20 mouse cellular contexts compared by ENCODE assay signal in the genomic region with DNA sequence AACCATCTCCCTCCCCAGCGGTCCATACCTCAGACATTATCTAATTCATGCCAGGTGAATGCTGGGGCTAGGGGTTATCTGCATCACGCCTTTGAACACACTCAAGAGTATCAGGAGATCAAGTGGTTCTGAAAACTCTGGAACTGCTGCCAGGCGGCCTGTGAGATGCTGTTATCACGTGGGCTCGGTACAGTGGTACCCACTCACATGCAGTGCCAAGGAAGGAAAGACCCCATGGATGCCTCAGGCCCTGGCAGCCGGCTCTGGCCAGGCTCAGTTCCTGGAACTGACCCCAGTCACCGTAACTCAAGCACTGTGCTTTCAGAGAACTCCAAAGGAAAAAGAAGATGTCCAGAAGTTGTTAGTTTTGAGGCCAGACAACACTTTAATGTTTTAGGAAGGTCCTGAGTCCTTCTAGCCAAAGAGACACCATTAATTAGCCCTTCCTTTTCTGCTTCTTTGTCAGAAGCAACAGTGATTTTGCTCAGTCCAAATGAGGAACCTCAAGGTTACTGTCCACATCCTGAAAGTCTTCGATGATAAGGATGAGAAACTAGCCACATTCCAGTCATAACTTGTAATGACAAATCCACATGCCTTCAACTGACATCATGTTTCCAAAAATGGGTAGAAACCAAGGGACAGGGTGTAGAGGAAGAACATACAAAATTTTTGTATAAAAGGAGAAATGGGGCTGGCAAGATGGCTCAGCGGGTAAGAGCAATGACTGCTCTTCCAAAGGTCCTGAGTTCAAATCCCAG.
DNase-seq lines count a peak whose midpoint lies in the region; ATAC-seq lines count a peak whose summit lies in the region.
"Had no signal": no experiment of that assay in that cellular context is flagged by ENCODE, and none has a peak within 500 bp of the region (broad histone marks: within the 10 kb centered on the region; RNA-seq: fewer than 3 reads in every experiment).

No protein-coding gene starts in this region.

- no peak overlapping the region for H3K4me3 ChIP-seq in midbrain, embryonic 15.5 days
- H3K4me3 ChIP-seq: embryonic facial prominence, embryonic 15.5 days; erythroblast, embryonic 14.5 days; forebrain, embryonic 10.5 days; hindbrain, embryonic 15.5 days had no signal

- intact Hi-C loops in left cerebral cortex, postnatal 4 days (cut with DNase I) = no loop called here
- intact Hi-C loops in left cerebral cortex, postnatal 14 days (cut with DNase I) = no loop called here

- 89% methylated on average over 9 of the region's 9 CpGs for WGBS in midbrain, embryonic 15.5 days

- H3K27ac ChIP-seq in midbrain, embryonic 15.5 days = no peak overlapping the region
- H3K27ac ChIP-seq: embryonic facial prominence, embryonic 15.5 days; forebrain, embryonic 10.5 days; hindbrain, embryonic 15.5 days had no signal

- no peaks in the 10 kb centered on the region for H3K36me3 ChIP-seq in midbrain, embryonic 15.5 days (replicated peaks)
- H3K36me3 ChIP-seq: embryonic facial prominence, embryonic 15.5 days; forebrain, embryonic 10.5 days; hindbrain, embryonic 15.5 days had no signal

- DNase-seq in cerebellum, postnatal 10 days = peak; percentile 41 to 65
- no peak for DNase-seq in cerebellum, adult 9-11 months
- DNase-seq in left cerebral cortex, postnatal 4 days = peak; percentile 31
- no peak for DNase-seq in left cerebral cortex, postnatal 14 days (ENCODE audit: low spot score in 2 of 2)
- no peak for DNase-seq in thymus, postnatal 10 days (ENCODE audit: low spot score in 2 of 2)
- DNase-seq: adrenal gland, postnatal 14 days; cerebellum, adult 11-12 months; cerebellum, adult 9-10 months; embryo, embryonic 11 days; gastrocnemius, postnatal 36 days had no signal

- H3K27me3 ChIP-seq in midbrain, embryonic 15.5 days (replicated peaks) = no peaks in the 10 kb centered on the region
- H3K27me3 ChIP-seq: embryonic facial prominence, embryonic 15.5 days; hindbrain, embryonic 15.5 days; Patski had no signal

- H3K4me1 ChIP-seq in midbrain, embryonic 15.5 days = no peaks in the 10 kb centered on the region
- H3K4me1 ChIP-seq: embryonic facial prominence, embryonic 15.5 days; forebrain, embryonic 10.5 days; hindbrain, embryonic 15.5 days had no signal

- ATAC-seq in megakaryocyte, adult 5-6 weeks (ENCODE audit: poor library complexity, severe bottlenecking) = peak; percentile 46
- ATAC-seq in midbrain, embryonic 15.5 days (replicated peaks) = no peak
- ATAC-seq: activated CD4-positive, CD25-positive, alpha-beta regulatory T cell, adult 4 months; forebrain, embryonic 14.5 days; intestine, embryonic 16.5 days; Patski had no signal

- no peak overlapping the region for H3K4me2 ChIP-seq in midbrain, embryonic 15.5 days
- H3K4me2 ChIP-seq: embryonic facial prominence, embryonic 15.5 days; hindbrain, embryonic 15.5 days had no signal

- H3K9me3 ChIP-seq in midbrain, embryonic 15.5 days = no peaks in the 10 kb centered on the region
- H3K9me3 ChIP-seq: embryonic facial prominence, embryonic 15.5 days; forebrain, embryonic 10.5 days; hindbrain, embryonic 15.5 days had no signal

- no peak overlapping the region for H3K9ac ChIP-seq in midbrain, embryonic 15.5 days
- H3K9ac ChIP-seq: embryonic facial prominence, embryonic 15.5 days; hindbrain, embryonic 15.5 days had no signal

Comparison
In these comparisons a context has a peak if more than half of its experiments do, and no peak if none do; other contexts are left out.
1. DNase-seq: peak in cerebellum, postnatal 10 days (2 of 2) and left cerebral cortex, postnatal 4 days (single experiment); none in cerebellum, adult 9-11 months (single experiment), left cerebral cortex, postnatal 14 days (0 of 2) and thymus, postnatal 10 days (0 of 2).